Mouse (Mus musculus) central nervous system, embryonic 11.5 days (tissue): ENCODE measurements around the gene Gm7945. TPM values are rescaled to one million over a fixed set of nuclear protein-coding genes. Genes with fewer than 3 reads are reported as not detected.

Source experiments
- polyA plus RNA-seq: library from polyadenylated mRNA; depleted of rRNA; stranded (reverse); fragments of >200 nt; gene quantifications from 2 replicates; pipeline ENCODE4 v1.2.3, GENCODE M21; 2012; rRNA removed

The Gm7945 gene
- polyA plus RNA-seq: not detected in 2 replicates

GRCm38 (mm10) chr14:41386279-41386678 is at the start of gene Gm7945:
TSS of gene Gm7945 (minus strand) at chr14:41386379.

GRCm38 (mm10) chr14:41408181-41408580 is 22.0 kb upstream of the Gm7945 start, which contains the start of gene Gm6482:
TSS of gene Gm6482 (minus strand) at chr14:41408281.

GRCm38 (mm10) chr14:41348309-41348708 is 37.9 kb downstream of the Gm7945 start, which contains the start of gene Gm5798:
TSS of gene Gm5798 (plus strand) at chr14:41348609.

Other genes with a start within 250 kb of the Gm7945 start
- 0.14 and 0.48 TPM in 2 replicates for gene Mbl1, start 234.9 kb downstream of the Gm7945 start, polyA plus RNA-seq
- gene Sftpd, start 201.2 kb downstream of the Gm7945 start, polyA plus RNA-seq: not detected in 2 replicates
- gene Gm2832, start 107.6 kb downstream of the Gm7945 start, polyA plus RNA-seq: 0.04 and 0.29 TPM in 2 replicates
- not detected in 2 replicates for gene Gm5798, start 37.8 kb downstream of the Gm7945 start, polyA plus RNA-seq
- gene Gm6482, start 21.9 kb upstream of the Gm7945 start, polyA plus RNA-seq: not detected in 2 replicates
- not detected in 2 replicates for gene Gm7954, start 67.1 kb upstream of the Gm7945 start, polyA plus RNA-seq
- gene Gm3486, start 103.1 kb upstream of the Gm7945 start, polyA plus RNA-seq: not detected in 2 replicates
- not detected in 2 replicates for gene Gm7970, start 169.2 kb upstream of the Gm7945 start, polyA plus RNA-seq
- not detected in 2 replicates for gene 1700049E17Rik2, start 186.8 kb upstream of the Gm7945 start, polyA plus RNA-seq
- not detected in 2 replicates for gene Gm3072, start 238.2 kb upstream of the Gm7945 start, polyA plus RNA-seq